Mouse (Mus musculus) T-cell, adult 2 months (primary cell): ENCODE results near the gene Fbxo42.
A peak's percentile ranks its signal among the peaks of the same experiment; 100 is the strongest.
"Not testable (repeated sequence)": the region's sequence is repeated elsewhere in the genome, so short reads cannot be mapped to it uniquely, and the experiment has no call there.

Source experiments
- DNase-seq: peaks from one replicate; pipeline ENCODE4 v3.0.0; 2022; ENCODE audit warnings: low spot score

Gene Fbxo42

GRCm38 (mm10) chr4:141136126-141136525 is 11.6 kb upstream of the Fbxo42 start:
- DNase-seq: no peak

GRCm38 (mm10) chr4:141137740-141138139 is 10.0 kb upstream of the Fbxo42 start:
- not testable (repeated sequence) for DNase-seq

- no peak for DNase-seq
These were observed 9.1 kb upstream of the Fbxo42 start for GRCm38 (mm10) chr4:141138425-141139115.

DNA sequence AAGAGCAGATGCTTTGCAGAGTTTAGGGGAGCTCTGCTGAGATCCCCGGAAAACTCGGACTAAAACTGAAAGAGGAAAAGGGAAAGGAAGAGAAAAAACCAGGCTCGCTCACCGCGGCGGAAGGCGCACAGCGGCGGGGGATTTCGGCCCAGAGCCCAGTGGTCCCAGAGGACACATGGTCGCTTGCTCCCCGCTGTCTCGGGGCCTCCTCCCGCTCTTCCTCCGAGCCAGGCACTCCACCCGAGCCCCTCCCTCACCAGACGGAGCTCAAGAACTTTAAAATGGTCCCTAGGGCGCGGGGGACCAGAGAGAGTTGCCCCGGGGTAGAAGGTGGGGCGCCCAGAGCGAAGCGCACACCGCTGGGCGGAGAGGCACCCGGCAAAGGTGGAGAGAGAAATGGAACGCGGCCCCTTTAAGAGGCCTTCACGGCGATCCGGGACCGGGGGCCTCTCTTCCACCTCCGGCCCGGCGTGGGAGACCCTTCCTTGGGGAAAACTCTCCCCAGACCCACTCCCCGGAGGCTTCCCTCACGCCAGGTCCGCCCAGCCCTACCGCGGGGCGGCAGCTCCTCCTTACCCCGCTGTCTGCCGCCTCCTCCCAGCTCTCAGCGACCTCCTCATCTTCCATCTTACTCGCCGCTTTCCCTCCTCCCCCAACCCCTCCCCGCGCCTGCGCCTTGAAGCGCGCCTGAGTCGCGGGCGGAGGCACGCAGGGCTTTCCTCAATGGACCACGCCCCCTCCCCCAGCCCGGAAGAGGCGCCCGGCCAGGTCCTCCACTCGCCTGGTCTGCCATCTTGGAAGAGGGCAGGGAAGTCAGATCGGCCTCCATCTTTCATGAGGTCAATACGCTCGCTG is 8.4 kb upstream of the Fbxo42 start, which contains the start of gene Szrd1:
Szrd1 (minus strand) TSS at position 660 of the 855 bp plus-strand sequence.
- DNase-seq: peak; percentile 99

DNA sequence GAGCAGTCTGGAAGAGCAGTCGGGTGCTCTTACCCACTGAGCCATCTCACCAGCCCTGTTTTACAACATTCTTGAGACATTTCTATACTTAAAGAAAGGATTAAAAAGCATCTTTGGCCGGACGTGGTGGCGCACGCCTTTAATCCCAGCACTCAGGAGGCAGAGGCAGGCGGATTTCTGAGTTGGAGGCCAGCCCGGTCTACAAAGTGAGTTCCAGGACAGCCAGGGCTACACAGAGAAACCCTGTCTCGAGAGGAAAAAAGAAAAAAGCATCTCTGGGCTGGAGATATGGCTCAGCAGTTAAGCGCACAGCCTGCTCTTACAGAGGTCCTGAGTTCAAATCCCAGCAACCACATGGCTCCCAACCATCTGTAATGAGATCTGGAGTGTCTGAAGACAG is 7.4 kb upstream of the Fbxo42 start:
- DNase-seq: not testable (repeated sequence)

DNA sequence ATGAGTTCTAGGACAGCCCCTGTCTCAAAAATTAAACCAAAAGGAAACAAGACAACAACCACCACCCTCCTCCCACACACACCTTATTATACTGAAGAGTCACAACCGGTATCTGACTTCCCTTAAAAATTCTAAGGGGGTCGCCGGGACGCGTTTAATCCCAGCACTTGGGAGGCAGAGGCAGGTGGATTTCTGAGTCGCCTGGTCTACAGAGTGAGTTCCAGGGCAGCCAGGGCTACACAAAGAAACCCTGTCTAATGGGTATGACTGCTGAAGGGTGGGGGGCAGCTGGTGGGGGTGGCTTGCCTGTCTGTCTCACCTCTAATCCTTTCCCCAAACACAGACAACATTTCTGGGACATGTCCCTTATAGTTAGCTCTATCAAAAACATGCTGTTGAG is 6.7 kb upstream of the Fbxo42 start:
- no peak for DNase-seq

DNA sequence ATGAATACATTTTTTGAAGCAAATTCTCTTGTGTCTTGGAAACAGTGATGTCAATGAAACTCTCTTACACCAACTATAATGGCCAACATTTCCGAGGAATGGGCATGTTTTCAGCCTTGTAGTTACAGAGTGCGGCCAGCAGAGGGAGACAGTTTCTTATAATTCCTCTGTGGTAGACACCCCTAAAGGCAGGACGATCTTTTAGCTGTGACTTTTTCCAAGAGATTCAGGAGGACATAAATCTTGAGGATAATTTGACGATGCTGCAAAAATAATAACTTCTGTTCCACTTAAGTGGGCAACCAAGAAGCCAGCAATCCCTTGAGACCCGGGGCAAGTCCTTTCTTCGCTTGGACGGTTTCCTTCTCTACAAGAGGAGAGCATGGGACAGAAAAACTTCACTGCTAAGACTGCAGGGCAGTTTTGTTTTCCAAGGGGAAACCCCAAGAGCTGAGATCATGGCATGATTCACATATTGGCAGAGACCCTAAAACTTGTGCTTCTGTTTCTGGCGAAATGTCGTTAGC is 5.4 kb upstream of the Fbxo42 start:
- DNase-seq: peak; percentile 74

GRCm38 (mm10) chr4:141145124-141145523 is 2.6 kb upstream of the Fbxo42 start:
- not testable (repeated sequence) for DNase-seq

DNA sequence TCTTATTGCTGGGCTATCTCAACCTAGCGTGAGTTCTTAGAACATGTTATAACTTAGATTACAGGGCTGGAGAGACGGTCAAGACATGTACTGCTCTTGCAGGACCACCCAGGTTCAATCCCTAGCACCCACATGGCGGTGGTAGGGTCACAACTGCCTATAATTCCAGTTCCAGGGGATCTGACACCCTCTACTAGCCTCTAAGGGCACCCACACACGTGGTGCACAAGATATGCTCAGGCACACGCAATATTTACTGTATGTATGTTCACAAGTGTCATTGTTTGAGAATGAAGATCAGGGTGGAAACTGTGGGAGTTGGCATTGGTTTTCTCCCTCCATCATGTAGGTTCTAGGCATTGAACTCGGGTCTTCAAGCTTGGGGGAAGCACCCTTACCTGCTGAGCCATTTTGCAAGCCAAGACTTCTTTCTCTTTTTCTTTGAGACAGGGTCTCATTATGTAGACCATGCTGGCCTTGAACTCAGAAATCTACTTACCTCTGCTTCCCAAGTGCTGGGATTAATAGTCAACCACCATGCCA is 1.2 kb upstream of the Fbxo42 start:
- DNase-seq: no peak

DNA sequence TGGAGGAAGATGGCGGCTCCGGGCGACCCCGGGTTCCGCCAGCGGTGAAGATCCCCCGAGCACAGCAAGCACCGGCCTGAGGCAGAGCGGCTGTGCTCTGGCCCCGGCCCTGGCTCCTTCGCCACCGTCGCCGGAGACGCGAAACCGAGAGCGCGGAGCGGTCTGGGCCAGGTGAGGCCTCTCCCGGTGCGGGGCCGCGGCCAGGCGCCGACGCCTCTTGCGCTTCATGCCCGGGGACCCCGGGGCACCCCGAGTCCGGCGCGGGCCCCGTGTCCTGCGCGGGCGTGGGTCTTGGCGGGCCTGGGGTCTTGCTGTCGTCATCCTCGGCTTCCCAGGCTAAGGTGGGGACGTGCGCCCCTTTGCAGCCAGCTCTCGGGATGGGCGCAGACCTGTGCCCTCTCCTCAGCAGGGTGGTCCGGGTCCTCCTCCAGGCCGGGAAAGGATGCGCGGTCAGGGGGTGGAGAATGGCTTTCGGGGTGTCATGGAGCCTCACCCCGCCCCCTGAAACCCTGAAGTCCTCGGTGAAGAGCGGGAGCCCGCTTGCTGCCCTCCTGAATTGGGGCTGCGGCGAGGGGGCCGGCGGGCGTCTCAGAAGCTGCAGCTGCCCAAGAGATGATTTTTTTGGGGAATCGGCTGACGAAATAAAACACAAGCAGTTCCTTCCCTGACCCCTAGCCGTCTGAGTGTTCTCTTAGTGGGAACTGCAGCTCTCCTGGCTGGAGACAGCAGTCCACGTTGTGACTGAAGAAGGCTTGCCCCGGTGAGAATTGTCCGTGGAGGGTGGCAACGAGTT is 492 bp downstream of the Fbxo42 start:
- peak; percentile 45 for DNase-seq

GRCm38 (mm10) chr4:141149116-141149515 is 1.4 kb downstream of the Fbxo42 start:
- no peak for DNase-seq

DNA sequence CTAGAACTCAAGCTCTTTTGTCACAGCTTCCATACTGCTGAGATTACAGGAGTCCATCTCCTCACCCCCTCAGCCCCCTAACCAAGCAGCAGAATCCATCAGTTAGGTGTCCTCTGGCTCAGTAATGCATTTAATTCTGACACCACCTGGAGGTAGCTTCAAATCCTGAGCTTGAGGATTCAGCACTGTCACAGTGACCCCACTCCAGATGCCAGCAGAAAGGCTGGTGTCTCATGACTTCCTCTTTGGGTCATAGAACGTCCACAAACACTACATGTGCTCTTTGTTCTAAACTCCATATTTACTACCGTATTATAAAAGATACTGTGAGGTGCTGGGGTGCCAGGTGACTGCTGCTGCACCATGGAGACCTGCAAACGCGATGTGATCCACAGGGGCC is 9.8 kb downstream of the Fbxo42 start:
- no peak for DNase-seq

- DNase-seq: no peak
These were observed 10.9 kb downstream of the Fbxo42 start for GRCm38 (mm10) chr4:141158609-141159008.

DNA sequence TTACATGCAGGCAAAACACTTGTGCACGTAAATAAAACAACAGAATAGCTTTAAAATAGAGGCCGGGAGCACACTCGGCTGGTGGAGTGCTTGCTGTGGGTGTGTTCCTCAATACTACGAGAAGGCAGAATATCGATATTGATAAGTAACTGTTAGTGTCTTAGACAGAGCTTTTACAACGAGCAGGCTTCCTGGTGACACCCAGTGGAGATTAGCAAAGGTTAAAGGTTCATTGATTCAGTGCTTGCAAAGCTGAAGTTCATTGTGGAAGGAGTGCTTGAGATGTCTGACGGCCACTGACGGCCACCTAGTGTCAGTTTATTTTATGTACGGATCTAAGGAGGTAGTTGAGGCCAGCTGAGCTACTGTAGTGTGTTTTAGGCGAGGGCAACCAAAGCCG is 11.4 kb downstream of the Fbxo42 start:
- no peak for DNase-seq

DNA sequence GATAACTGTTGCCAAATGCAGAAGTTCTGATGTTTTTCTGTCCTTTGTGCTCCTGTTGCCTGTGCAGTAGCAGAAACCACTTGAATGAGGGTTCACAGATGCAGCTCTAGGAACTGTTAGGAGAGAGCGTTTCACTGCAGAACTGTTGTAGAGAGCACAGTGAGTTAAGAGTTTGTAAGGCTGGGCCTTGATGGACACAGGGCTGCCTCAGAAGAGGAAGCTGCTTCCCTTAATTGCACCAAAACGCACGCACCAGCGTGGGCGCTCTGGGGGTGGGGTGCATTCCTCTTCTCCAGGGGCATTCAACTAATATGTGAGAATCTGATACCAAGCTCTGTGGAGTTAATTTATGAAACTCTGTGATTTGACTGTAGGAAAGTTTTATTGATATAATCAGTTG is 12.0 kb downstream of the Fbxo42 start:
- DNase-seq: no peak

- DNase-seq: no peak
These were observed 12.5 kb downstream of the Fbxo42 start for GRCm38 (mm10) chr4:141160193-141160592.

GRCm38 (mm10) chr4:141161699-141162208 is 14.0 kb downstream of the Fbxo42 start:
- DNase-seq: no peak

- no peak for DNase-seq
These were observed 16.0 kb downstream of the Fbxo42 start for GRCm38 (mm10) chr4:141163729-141164128.

DNA sequence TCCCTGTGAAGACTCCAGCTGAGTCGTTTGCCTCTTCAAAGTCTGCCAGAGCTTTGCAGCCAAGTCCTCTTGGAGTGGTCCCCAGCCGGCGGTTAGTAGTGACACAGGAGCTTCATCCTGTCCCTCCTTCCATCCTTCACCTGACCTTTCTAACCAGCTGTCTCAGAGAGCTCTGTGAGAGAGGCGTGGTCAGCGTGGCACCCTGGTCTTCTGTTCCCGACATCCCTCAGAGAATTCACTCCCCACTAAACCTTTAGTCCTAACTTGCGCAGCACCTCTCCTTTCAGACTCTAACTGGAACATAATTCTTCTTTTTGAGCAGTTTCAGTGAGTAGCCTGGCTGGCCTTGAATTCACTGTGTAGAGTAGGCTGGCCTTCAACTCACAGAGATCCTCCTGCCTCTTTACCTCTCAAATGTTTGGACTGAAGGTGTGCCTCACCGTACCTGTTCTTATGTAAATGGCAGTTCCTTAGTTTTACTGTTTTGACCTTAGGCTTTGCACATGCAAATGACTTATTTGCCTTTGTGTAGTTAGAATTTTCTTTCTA is 18.1 kb downstream of the Fbxo42 start:
- no peak for DNase-seq

GRCm38 (mm10) chr4:141167156-141167555 is 19.4 kb downstream of the Fbxo42 start:
- DNase-seq: no peak

- no peak for DNase-seq
These were observed 24.4 kb downstream of the Fbxo42 start for GRCm38 (mm10) chr4:141172121-141172520.
